Mouse (Mus musculus) ovary, postnatal 36 days (tissue): ENCODE data around the gene Gm815.

Experiments used
- DNase-seq: peaks from one replicate; pipeline ENCODE4 v3.0.0; 2022; ENCODE audit warnings: low spot score, mixed read lengths

Gene Gm815

GRCm38 (mm10) chr19:26885616-26886015 is at the start of gene Gm815:
TSS of gene Gm815 (plus strand) at chr19:26885881.
- DNase-seq, result no peak

- no peak for DNase-seq
These were observed 48.1 kb upstream of the Gm815 start for GRCm38 (mm10) chr19:26837626-26838025.

- no peak for DNase-seq
These were observed 41.8 kb upstream of the Gm815 start for GRCm38 (mm10) chr19:26843896-26844295.

GRCm38 (mm10) chr19:26844813-26845212 is 40.9 kb upstream of the Gm815 start:
- DNase-seq, result no peak

GRCm38 (mm10) chr19:26845276-26846016 is 40.2 kb upstream of the Gm815 start:
- DNase-seq, result peak; percentile 74

- DNase-seq, result no peak
These were observed 39.7 kb upstream of the Gm815 start for GRCm38 (mm10) chr19:26846017-26846285.

GRCm38 (mm10) chr19:26851017-26851782 is 34.5 kb upstream of the Gm815 start:
- no peak for DNase-seq

GRCm38 (mm10) chr19:26852325-26852900 is 33.3 kb upstream of the Gm815 start:
- no peak for DNase-seq

- no peak for DNase-seq
These were observed 31.9 kb upstream of the Gm815 start for GRCm38 (mm10) chr19:26853701-26854282.

GRCm38 (mm10) chr19:26854661-26855060 is 31.0 kb upstream of the Gm815 start:
- no peak for DNase-seq

GRCm38 (mm10) chr19:26855152-26855551 is 30.5 kb upstream of the Gm815 start:
- DNase-seq, result no peak

GRCm38 (mm10) chr19:26858427-26859194 is 27.1 kb upstream of the Gm815 start:
- no peak for DNase-seq

- no peak for DNase-seq
These were observed 26.5 kb upstream of the Gm815 start for GRCm38 (mm10) chr19:26859195-26859570.

GRCm38 (mm10) chr19:26863662-26864061 is 22.0 kb upstream of the Gm815 start:
- peak; percentile 58 for DNase-seq

- DNase-seq, result no peak
These were observed 20.5 kb upstream of the Gm815 start for GRCm38 (mm10) chr19:26864975-26865690.

GRCm38 (mm10) chr19:26865736-26866135 is 19.9 kb upstream of the Gm815 start:
- no peak for DNase-seq

GRCm38 (mm10) chr19:26869591-26869990 is 16.1 kb upstream of the Gm815 start:
- DNase-seq, result no peak

- DNase-seq, result no peak
These were observed 15.4 kb upstream of the Gm815 start for GRCm38 (mm10) chr19:26870280-26870679.

- no peak for DNase-seq
These were observed 14.6 kb upstream of the Gm815 start for GRCm38 (mm10) chr19:26871096-26871495.

GRCm38 (mm10) chr19:26872886-26873285 is 12.8 kb upstream of the Gm815 start:
- no peak for DNase-seq

GRCm38 (mm10) chr19:26875601-26876000 is 10.1 kb upstream of the Gm815 start:
- no peak for DNase-seq
